Mouse (Mus musculus) spleen, postnatal 14 days (tissue): Measurements from ENCODE around the gene Arhgap1.
"Not testable (repeated sequence)": the region's sequence is repeated elsewhere in the genome, so short reads cannot be mapped to it uniquely, and the experiment has no call there.

Source experiments
- DNase-seq, 2 experiments: peaks; one replicate each; pipeline ENCODE4 v3.0.0; 2021 to 2022; ENCODE audit warnings: low spot score in 2 of 2

The Arhgap1 gene

DNA sequence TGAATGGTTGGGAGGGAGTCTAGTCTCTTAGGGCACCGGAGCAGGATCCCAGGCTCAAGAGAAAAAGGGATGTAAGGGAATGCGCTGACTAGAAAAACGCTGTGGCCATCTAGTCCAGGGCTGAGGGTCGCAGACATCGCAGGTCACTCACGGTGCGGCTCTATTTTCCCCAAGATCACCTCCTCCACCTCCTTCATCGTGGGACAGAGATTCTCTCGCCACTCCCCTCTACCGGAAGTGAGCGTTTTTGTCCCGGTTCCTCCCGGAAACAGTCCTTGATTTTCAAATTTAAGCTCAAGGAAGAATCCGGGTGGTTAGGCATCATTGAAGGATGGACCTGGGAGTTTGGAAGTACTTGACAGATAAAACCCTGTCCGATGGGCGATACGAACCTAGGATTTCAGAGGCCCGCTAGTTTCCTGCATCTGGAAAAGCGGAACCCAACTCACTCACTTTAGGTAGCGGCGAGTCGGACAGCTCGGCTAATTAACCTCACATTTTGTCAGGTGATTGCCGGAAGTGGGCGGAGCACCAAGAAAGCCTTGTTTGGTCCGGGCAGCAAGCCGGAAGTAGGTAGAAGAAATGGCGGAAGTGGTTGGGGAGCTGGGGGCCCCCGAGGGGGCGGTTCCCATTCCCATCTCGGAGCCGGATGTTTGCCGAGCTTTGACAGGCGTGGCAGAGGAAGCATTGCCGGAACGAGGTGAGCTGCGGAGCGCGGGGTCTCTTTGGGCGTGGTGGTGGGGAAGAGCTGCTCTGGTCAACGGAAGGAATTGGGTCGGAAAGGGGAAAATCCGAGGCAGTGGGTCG is at the start of gene Arhgap1, which contains the start of gene Zfp408:
Gene Arhgap1, plus strand, starts transcription at position 308 of the 807 bp plus-strand sequence.
Gene Zfp408, minus strand, starts transcription at position 239 of the 807 bp plus-strand sequence.
- peak; percentile 87 to 94 for DNase-seq

- DNase-seq, result no peak
Observed at GRCm38 (mm10) chr2:91600475-91600874, 49.2 kb upstream of the Arhgap1 start.

DNA sequence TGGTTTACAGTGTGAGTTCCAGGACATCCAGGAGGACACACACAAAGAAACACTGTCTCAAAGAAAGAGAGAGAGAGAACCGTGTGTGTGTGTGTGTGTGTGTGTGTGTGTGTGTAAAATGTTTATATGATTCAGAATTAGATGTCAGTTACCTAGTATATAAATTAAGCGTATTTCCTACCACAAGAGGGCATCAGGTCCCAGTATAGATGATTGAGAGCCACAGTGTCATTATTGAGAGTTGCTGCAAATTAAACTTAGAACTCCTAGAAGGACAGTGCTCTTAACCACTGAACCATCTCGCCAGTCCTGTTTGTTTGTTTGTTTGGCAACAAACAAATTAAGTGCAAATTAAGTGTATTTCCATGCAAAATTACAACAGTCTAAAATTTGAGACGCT is 47.3 kb upstream of the Arhgap1 start:
- DNase-seq, result no peak

DNA sequence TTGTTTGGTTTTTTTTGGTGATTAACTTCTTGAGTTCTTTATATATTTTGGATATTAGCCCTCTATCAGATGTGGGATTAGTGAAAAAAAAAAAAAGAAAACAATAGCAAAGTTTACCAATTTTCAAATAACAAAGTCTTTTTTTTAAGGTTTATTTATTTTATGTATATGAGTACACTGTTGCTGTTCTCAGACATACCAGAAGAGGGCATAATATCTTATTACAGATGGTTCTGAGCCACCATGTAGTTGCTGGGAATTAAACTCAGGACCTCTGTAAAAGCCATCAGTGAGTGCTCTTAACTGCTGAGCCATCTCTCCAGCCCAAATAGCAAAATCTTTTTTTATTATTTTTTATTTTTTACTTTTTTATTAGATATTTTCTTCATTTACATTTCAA is 40.3 kb upstream of the Arhgap1 start:
- DNase-seq, result not testable (repeated sequence)

GRCm38 (mm10) chr2:91622356-91622755 is 27.3 kb upstream of the Arhgap1 start:
- DNase-seq, result no peak

GRCm38 (mm10) chr2:91623366-91623765 is 26.3 kb upstream of the Arhgap1 start:
- DNase-seq, result not testable (repeated sequence)

DNA sequence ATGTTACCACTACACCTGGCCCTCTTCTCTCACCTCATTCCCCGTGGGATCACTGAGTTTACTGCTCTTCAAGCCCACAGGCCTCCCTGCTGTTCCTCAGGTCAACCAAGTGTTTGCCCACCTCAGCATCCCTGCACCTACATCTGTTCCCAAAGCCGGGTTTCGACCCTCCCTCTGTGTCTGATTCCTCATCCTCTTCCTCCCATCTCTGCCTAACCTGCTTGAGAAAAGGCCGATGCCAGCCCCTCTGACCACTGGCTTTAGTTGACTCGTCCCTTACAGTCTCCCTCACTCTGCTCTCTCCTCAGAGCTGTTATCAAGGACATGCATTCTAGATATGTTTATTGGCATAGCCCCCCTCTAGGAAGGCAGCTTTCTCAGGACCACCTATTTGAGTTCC is 22.2 kb upstream of the Arhgap1 start:
- no peak for DNase-seq

GRCm38 (mm10) chr2:91628171-91628570 is 21.5 kb upstream of the Arhgap1 start:
- DNase-seq, result no peak

DNA sequence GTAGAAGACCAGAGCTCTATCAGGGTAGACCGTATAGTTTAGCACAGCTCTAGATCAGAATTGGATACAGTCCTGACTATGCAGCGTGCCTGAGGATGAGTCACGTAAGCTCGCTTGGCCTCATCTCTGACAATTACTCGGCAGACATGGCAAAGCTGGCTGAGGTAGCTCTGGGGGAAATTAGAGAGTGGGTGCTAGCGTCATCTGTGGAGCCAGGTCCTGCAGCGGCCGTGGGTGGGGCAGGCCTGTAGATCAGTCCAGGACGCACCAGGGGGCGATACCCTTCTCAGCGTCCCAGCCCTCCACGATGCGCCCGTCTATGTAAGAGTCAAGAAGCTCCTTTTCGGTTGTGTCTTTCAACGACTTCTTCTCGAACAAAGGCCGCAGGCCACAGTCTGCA is 20.0 kb upstream of the Arhgap1 start:
- no peak for DNase-seq

DNA sequence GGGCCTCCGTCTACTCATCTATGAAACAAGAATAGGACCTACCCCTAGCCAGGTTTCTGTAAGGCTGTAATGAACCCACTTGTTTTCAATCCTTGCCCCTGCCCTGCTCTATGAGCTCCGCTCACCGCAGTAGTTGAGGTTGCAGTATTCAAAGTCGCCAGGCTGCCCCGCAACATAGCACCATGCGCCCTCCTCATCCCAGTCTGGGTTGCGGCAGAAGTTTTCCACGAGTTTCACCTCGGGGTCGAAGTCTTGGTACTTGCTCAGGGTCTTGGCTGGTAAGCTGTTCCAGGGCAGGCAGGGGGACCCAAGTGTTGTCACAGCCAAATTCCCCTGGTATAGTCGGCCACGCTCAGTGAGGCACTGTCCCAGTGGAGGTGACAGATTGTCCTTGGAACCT is 19.3 kb upstream of the Arhgap1 start:
- DNase-seq, result no peak

DNA sequence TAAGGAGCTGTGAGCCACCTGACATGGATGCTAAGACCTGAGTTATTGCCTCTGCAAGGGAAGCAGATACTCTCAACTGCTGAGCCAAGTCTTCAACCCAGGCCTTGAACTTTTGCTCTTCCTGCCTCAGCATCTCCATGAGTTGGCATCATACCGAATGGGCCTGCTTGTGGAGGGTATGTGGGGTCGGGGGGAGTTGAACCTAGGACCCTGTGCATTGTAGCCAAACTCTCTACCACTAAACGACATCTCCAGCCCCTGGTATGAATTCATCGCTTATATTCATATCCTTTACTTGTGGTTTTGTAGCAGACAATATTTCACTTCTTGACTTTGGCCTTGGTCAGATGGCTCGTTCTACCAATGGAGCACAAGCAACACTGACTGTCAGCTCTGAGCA is 17.8 kb upstream of the Arhgap1 start:
- no peak for DNase-seq

DNA sequence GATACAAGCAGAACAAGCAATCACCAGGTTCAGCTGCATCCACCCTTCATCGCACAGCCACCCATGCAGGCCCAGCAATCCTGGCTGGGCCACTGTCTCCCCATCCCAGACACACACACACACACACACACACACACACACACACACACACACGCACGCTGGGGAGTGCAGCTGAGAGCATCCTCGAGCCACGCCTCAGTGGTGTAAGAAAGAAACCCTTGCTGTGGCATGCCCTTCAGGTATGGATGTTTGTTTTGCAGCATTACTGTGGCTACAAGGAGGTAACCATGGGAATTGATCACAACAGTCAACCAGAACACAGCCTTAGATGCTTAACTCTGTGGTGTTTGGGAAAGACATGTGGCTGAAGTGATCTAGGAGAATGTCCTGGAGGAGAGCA is 17.3 kb upstream of the Arhgap1 start:
- DNase-seq, result no peak

GRCm38 (mm10) chr2:91633334-91633977 is 16.2 kb upstream of the Arhgap1 start:
- DNase-seq, result no peak

GRCm38 (mm10) chr2:91634841-91635240 is 14.8 kb upstream of the Arhgap1 start:
- no peak for DNase-seq

DNA sequence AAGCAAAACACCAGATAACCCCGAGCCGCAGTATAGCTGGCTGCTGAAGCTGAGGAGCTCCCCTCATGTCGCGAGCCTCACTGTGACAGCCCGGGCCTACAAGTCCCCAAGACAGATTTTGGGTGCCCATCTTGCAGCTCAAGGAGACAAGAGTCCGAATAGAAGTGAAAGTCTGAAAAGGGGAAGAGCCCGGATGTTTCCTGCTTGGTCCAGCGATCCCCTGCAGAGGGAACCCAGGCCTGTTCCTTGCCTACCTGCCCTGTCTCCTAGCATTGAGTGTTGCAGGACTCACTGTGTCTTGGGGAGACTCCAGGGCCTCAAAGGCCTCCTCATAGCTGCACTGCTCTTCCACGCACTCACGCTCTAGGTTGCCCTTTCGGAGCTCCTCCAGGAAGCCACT is 14.2 kb upstream of the Arhgap1 start:
- DNase-seq, result no peak

- DNase-seq, result no peak
Observed at GRCm38 (mm10) chr2:91636229-91636628, 13.4 kb upstream of the Arhgap1 start, which contains the start of gene F2. Gene F2 (minus strand): TSS chr2:91636414.

DNA sequence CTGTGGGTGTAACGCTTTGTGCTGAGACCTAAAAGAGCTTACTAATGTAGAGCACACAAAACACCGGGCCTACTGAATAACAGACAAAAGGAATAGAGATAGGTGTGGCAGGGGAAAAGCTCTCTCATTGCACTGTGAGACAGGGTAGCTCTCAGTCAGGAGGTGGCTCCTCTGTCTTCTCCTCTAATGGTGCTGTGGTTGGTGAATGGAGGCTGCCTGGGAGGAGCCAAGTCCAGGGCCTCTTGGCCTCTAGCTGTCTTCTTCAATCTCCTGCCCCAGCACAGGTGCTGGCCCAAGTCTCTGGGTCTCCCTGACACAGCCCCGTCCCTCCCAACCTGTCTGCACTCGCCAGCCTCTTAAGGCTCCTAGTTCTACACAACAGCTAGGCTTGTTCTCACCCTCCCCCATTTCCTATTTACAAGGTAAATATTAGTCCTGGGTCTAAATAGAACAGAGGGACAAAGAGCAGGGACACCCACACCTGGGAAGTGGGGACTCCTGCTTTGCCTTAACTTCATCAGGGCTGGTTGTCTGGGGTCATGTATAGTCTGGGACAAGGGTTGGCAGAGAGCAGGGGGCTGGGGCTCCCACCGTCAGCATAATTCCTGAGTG is 12.8 kb upstream of the Arhgap1 start:
- no peak for DNase-seq

DNA sequence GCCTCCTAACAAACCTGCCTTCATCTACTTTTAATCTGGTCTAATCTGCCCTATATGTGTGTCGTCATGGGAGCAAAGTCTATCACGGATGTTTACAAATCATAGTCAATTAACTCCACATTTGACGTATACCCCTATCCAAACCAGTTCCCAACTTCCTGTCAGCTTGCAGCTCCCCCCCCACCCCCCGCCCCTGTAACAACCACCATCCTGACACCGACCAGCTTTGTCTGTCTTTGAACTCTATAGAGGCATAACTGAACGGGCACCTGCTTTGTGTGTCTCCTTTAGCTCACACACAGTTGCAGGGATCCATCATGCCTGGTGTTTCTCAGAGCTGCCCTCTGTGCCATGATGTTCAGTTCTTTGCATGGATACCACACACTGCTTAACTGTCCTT is 10.7 kb upstream of the Arhgap1 start:
- DNase-seq, result no peak

GRCm38 (mm10) chr2:91642825-91643415 is 6.7 kb upstream of the Arhgap1 start:
- no peak for DNase-seq

GRCm38 (mm10) chr2:91644021-91644420 is 5.6 kb upstream of the Arhgap1 start:
- DNase-seq, result no peak

- DNase-seq, result no peak
Observed at GRCm38 (mm10) chr2:91645354-91645753, 4.3 kb upstream of the Arhgap1 start.

GRCm38 (mm10) chr2:91645811-91646210 is 3.8 kb upstream of the Arhgap1 start:
- no peak for DNase-seq
